Mouse (Mus musculus) frontal cortex, postnatal 25 days (tissue): ENCODE results near the gene Mxd4.

Experiments
- DNase-seq, 2 experiments: peaks; one replicate each; pipeline ENCODE4 v3.0.0; 2022; ENCODE audit warnings: low spot score in 2 of 2

Gene Mxd4

GRCm38 (mm10) chr5:34169954-34170353, 17.6 kb downstream of the Mxd4 start:
- no peak for DNase-seq

DNA sequence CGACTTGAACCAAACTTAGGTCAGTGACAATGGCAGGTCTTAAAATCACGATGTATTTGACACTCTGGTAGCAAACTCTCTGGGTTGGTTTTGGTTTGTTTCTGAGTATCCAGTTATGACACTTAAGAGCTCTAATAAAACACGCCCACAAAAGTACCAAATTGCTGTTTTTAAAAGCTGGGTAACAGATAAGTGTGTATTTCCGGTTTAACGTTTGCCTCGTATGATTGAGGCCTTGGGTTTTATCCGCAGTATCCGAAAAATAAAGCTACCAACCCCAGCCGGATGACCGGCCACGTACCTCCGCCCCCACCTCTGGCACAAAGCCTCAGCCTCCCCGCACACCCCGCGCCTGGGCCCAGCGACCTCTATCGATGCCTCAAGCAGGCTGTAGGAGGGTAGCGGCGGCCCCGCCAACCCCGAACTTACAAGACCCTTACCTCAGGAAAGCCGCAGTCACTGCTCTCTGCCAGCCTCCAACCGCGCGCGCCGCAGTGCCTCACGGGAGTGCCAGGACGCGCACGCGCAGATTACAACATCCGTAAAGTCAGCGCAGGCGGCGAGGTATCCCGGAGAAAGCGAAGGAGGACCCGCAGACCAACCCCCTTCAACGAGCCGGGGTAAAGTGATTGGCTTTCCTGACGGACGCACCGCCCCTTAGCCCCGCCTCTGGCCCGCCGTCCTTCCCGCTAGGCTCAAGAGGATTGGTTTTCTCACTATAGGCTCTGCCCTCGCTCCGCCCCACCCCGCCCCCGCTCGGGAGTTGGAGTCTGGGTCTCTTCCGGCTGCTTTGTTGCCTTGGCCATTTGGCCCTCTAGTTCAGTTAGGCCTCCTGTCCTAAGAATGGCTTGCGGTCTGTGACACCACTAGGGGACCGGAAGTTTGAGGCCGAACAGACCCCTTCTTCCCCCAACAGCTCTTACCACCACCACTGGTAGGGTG, 18.3 kb downstream of the Mxd4 start, which contains the start of the genes Poln and Haus3:
Poln (minus strand) TSS at position 499 of the 942 bp plus-strand sequence.
Haus3 (minus strand) TSS at position 578 of the 942 bp plus-strand sequence.
- peak; percentile 91 to 93 for DNase-seq

- no peak for DNase-seq
Observed at GRCm38 (mm10) chr5:34167857-34168256, 19.7 kb downstream of the Mxd4 start.

- DNase-seq, result no peak
Observed at GRCm38 (mm10) chr5:34165793-34166192, 21.7 kb downstream of the Mxd4 start.

GRCm38 (mm10) chr5:34148476-34148875, 39.0 kb downstream of the Mxd4 start:
- no peak for DNase-seq

DNA sequence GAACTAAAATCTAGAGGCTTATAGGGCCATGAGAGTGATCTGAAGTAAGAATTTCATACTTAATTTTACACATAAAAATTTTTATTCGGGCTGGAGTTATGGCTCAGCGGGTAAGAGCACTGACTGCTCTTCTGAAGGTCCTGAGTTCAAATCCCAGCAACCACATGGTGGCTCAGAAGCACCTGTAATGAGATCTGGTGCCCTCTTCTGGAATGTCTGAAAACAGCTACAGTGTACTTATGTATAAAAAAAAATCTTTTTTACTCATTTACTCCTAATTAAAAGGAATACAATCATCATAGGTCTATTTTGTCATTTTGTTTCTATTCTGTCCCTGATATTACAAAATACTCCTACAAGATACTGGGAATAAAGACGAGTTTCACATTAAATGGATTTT, 40.0 kb downstream of the Mxd4 start:
- DNase-seq, result no peak

DNA sequence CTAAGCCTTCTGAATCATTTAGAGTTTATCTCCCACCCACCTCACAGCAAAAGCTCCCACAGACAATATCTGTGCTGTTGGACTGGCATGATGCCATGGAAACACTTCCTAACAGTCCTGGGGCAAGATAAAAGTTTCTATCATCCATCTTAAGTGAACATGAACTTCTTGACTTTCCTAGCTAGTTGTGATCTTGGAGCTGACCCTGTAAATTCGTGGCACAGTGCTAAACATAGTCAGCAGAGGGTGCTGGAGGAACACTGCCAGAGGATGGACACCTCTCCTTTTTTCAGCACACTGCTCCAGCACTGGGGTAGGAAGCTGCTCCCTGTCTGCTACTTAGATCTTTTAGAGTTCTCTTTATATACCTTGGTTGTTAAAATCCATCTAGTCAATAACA, 47.8 kb downstream of the Mxd4 start:
- peak in 1 of 2 experiments; percentile 7 for DNase-seq

GRCm38 (mm10) chr5:34132731-34133130, 54.8 kb downstream of the Mxd4 start:
- DNase-seq, result no peak

GRCm38 (mm10) chr5:34124131-34124530, 63.4 kb downstream of the Mxd4 start:
- no peak for DNase-seq
